Mouse (Mus musculus): ENCODE measurements at regions not wholly inside any gene's neighbourhood (a gene's known extent, or its start where the extent isn't known, plus 50 kb on each side); places are given as distances from the start of the nearest gene placed in this dataset.

DNA sequence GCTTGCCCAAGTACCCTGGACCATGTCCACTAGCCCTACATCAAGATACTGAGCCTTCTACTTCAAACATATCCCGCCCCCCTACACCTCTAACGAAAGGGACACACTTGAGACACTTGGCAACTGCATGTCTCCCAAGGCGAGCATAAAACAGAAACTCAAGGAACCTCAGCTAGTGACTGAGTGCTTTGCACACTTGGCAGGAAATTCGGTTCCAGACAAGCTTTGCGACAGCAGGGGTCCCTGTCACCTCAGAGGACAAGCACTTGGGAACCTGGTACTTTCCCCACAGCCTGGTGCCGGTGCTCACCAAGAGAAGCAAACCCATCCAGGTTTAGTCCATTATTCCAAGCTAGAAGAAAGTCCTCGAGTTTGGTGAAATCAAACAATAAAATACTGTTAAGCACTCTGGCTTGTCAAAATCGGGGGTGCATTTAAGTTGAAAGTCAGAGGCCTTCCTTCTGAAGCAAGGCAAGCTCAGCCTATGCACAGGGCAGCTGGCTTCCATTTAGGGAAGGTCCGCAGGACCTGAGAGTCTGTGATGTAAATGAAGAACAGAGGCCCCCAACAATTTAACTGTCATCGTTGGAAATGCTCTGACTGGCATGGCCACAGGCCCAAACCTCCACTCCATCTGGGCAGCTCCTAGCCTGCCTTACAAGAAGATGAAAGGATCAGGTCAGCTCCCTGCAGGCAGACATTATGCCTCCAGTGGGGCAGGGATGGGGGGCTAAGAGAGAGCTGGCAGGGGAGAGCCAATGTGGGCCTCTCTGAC lies 57.6 kb upstream of the Irx6 start:
- no peak overlapping the region for H3K4me3 ChIP-seq
- no peak for DNase-seq (ENCODE audit: low spot score in 2 of 2)
- H3K27ac ChIP-seq: no peak overlapping the region
- TF ChIP-seq CTCF (conservative IDR thresholded peaks at IDR 0.05): no peak

DNA sequence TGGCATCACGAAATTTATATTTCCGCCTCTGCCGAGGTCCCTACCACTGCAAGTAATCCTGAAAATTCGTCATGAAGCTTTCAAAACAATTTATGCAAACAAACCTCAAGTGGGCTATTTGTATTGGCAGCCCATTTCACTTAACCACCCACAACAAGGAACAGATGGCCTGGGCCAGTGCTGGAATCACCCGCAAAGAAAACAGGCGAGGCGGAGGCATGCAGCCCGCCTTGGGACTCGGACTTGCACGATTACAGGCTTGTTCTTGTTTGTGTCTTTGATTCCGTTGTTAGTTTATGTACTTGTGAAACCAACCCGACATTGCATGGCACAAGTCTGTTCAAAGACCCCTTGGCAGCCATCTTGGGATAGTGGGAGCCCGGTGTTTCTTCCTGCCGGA lies 55.8 kb upstream of the Irx6 start:
- no peak overlapping the region for H3K4me3 ChIP-seq
- no peak for DNase-seq (ENCODE audit: low spot score in 2 of 2)
- no peak overlapping the region for H3K27ac ChIP-seq
- no peak for TF ChIP-seq CTCF (conservative IDR thresholded peaks at IDR 0.05)
